12 mouse cellular contexts compared by ENCODE assay signal in genomic region chr10:67107017-67107761, GRCm38 (mm10). TPM values are rescaled to one million over a fixed set of nuclear protein-coding genes. Genes with fewer than 3 reads are reported as not detected.
A peak's percentile ranks its signal among the peaks of the same experiment; 100 is the strongest.
DNase-seq lines count a peak whose midpoint lies in the region; ATAC-seq and TF ChIP-seq lines count a peak whose summit lies in the region.
"Had no signal": no experiment of that assay in that cellular context is flagged by ENCODE, and none has a peak within 500 bp of the region (broad histone marks: within the 10 kb centered on the region; RNA-seq: fewer than 3 reads in every experiment).

No protein-coding gene starts in this region.

- DNase-seq in forebrain, embryonic 10.5 days (ENCODE audit: extremely low spot score, low spot score), result no peak
- peak; percentile 9 for DNase-seq in limb, embryonic 14.5 days (ENCODE audit: low spot score)
- DNase-seq in limb, embryonic 10.5 days (ENCODE audit: low spot score), result no peak
- DNase-seq in Patski (ENCODE audit: low read depth, low spot score), result no peak
- no peak for DNase-seq in kidney, postnatal 0 days (ENCODE audit: low spot score)
- no peak for DNase-seq in frontal cortex, adult 2 months (ENCODE audit: extremely low spot score in 1 of 2, low spot score in 1 of 2)
- DNase-seq in spleen, postnatal 4 days (ENCODE audit: low spot score in 2 of 2), result no peak
- DNase-seq: heart, adult 18-20 months; lung, postnatal 4 days had no signal

- no peak overlapping the region for H3K4me2 ChIP-seq in forebrain, embryonic 13.5 days
- H3K4me2 ChIP-seq in limb, embryonic 14.5 days (replicated peaks; ENCODE audit: low read depth, low read length, severe bottlenecking), result no peak overlapping the region
- 0 out of 2 replicates have a peak overlapping the region, but pooled peaks have one; percentile 1 for H3K4me2 ChIP-seq in kidney, postnatal 0 days (ENCODE audit: low read length)

- H3K27ac ChIP-seq in forebrain, embryonic 13.5 days, result no peak overlapping the region
- H3K27ac ChIP-seq in forebrain, embryonic 10.5 days, result no peak overlapping the region
- H3K27ac ChIP-seq in limb, embryonic 14.5 days (replicated peaks; ENCODE audit: low read depth, low read length), result no peak overlapping the region
- no peak overlapping the region for H3K27ac ChIP-seq in limb, embryonic 10.5 days
- H3K27ac ChIP-seq in kidney, postnatal 0 days, result 0 out of 2 replicates have a peak overlapping the region, but pooled peaks have one; percentile 47

- H3K9me3 ChIP-seq in forebrain, embryonic 13.5 days (replicated peaks), result no peaks in the 10 kb centered on the region
- H3K9me3 ChIP-seq in forebrain, embryonic 10.5 days, result no peaks in the 10 kb centered on the region
- H3K9me3 ChIP-seq in limb, embryonic 14.5 days (ENCODE audit: control insufficient read depth, low read length), result no peaks in the 10 kb centered on the region
- H3K9me3 ChIP-seq in limb, embryonic 10.5 days (replicated peaks), result no peaks in the 10 kb centered on the region
- H3K9me3 ChIP-seq in kidney, postnatal 0 days (replicated peaks; ENCODE audit: low read length), result no peaks in the 10 kb centered on the region

- H3K36me3 ChIP-seq in forebrain, embryonic 13.5 days (ENCODE audit: poor library complexity, severe bottlenecking), result peaks cover 4% of the 10 kb centered on the region; the same call in 1 of the 2 replicates
- peaks cover 28% of the 10 kb centered on the region for H3K36me3 ChIP-seq in forebrain, embryonic 10.5 days (replicated peaks)
- H3K36me3 ChIP-seq in limb, embryonic 14.5 days (ENCODE audit: control insufficient read depth, insufficient read depth, low read length), result peaks cover 5% of the 10 kb centered on the region; the same call in 1 of the 2 replicates
- H3K36me3 ChIP-seq in limb, embryonic 10.5 days, result peaks cover 16% of the 10 kb centered on the region
- no peaks in the 10 kb centered on the region for H3K36me3 ChIP-seq in kidney, postnatal 0 days (ENCODE audit: insufficient read depth, low read length)

- TF ChIP-seq POLR2A in limb, embryonic 14.5 days (IDR thresholded peaks at IDR 0.05; ENCODE audit: borderline replicate concordance, extremely low read depth, insufficient read depth, insufficient read length), result no peak

- CTCF ChIA-PET in Patski (lab: Charles Lee), result interaction anchor here (1.1 kb wide), 1 partner anchor 76 kb away, joined by 3 read pairs; no protein-coding TSS in a partner anchor

- H3K4me1 ChIP-seq in forebrain, embryonic 13.5 days, result peaks cover 77% of the 10 kb centered on the region
- peaks cover 85% of the 10 kb centered on the region for H3K4me1 ChIP-seq in forebrain, embryonic 10.5 days
- peaks cover 35% of the 10 kb centered on the region for H3K4me1 ChIP-seq in limb, embryonic 14.5 days (ENCODE audit: control insufficient read depth, insufficient read depth, low read length)
- peaks cover 74% of the 10 kb centered on the region for H3K4me1 ChIP-seq in limb, embryonic 10.5 days
- H3K4me1 ChIP-seq in kidney, postnatal 0 days (replicated peaks; ENCODE audit: insufficient read depth, low read length), result peaks cover 61% of the 10 kb centered on the region

- WGBS in forebrain, embryonic 13.5 days, result 65% methylated on average over 9 of the region's 9 CpGs
- 70% methylated on average over 9 of the region's 9 CpGs for WGBS in forebrain, embryonic 10.5 days
- 68% methylated on average over 9 of the region's 9 CpGs for WGBS in limb, embryonic 14.5 days
- 80% methylated on average over 9 of the region's 9 CpGs for WGBS in limb, embryonic 10.5 days
- WGBS in kidney, postnatal 0 days, result 56% methylated on average over 9 of the region's 9 CpGs

- H3K27me3 ChIP-seq in forebrain, embryonic 13.5 days, result no peaks in the 10 kb centered on the region
- H3K27me3 ChIP-seq in forebrain, embryonic 10.5 days (ENCODE audit: poor library complexity, severe bottlenecking), result no peaks in the 10 kb centered on the region
- H3K27me3 ChIP-seq in limb, embryonic 14.5 days (ENCODE audit: control insufficient read depth, insufficient read depth, low read length), result no peaks in the 10 kb centered on the region
- H3K27me3 ChIP-seq in limb, embryonic 10.5 days (ENCODE audit: low read depth, poor library complexity, severe bottlenecking), result no peaks in the 10 kb centered on the region
- H3K27me3 ChIP-seq in Patski, result no peaks in the 10 kb centered on the region
- H3K27me3 ChIP-seq in kidney, postnatal 0 days (ENCODE audit: insufficient read depth, low read length), result no peaks in the 10 kb centered on the region

- in situ Hi-C loops in Patski (cut with MboI; ENCODE audit: low pct_unique_long_range_greater_than_20kb), result no loop called here

- POLR2A ChIA-PET in Patski (lab: Charles Lee), result no interaction called here

- no peak overlapping the region for H3K4me3 ChIP-seq in forebrain, embryonic 13.5 days
- H3K4me3 ChIP-seq in forebrain, embryonic 10.5 days, result no peak overlapping the region
- no peak overlapping the region for H3K4me3 ChIP-seq in limb, embryonic 14.5 days (replicated peaks; ENCODE audit: low read length)
- H3K4me3 ChIP-seq in limb, embryonic 10.5 days, result no peak overlapping the region
- no peak overlapping the region for H3K4me3 ChIP-seq in kidney, postnatal 0 days (replicated peaks; ENCODE audit: low read depth, low read length)
- H3K4me3 ChIP-seq: myocyte had no signal

- H3K9ac ChIP-seq in forebrain, embryonic 13.5 days, result 0 out of 2 replicates have a peak overlapping the region, but pooled peaks have one; percentile 21
- no peak overlapping the region for H3K9ac ChIP-seq in limb, embryonic 14.5 days (ENCODE audit: low read depth, low read length, severe bottlenecking)
- no peak overlapping the region for H3K9ac ChIP-seq in kidney, postnatal 0 days (ENCODE audit: low read depth, low read length)

- ATAC-seq in forebrain, embryonic 13.5 days, result no peak
- no peak for ATAC-seq in limb, embryonic 14.5 days (ENCODE audit: low FRiP score, low read depth)
- ATAC-seq in Patski, result peak; percentile 28
- ATAC-seq in kidney, postnatal 0 days (replicated peaks; ENCODE audit: low FRiP score, low read depth), result peak; percentile 7; the same call in 1 of the 2 replicates
- ATAC-seq: CD4-positive, CD25-positive, alpha-beta regulatory T cell, adult 4 months had no signal

- TF ChIP-seq CTCF in Patski (IDR thresholded peaks at IDR 0.05), result no peak
- TF ChIP-seq CTCF in kidney, postnatal 0 days (IDR thresholded peaks at IDR 0.05; ENCODE audit: low read depth), result no peak

RNA-seq across cellular contexts. Expression of gene Reep3, which starts 10.4 kb away (rescaled TPM):
- polyA plus RNA-seq in forebrain, embryonic 13.5 days (2015; fragmentation: Nextera tagmentation; extraction: Ambion mirVana), result 42.2 and 43.0 TPM in 2 replicates
- polyA plus RNA-seq in forebrain, embryonic 10.5 days (2016; fragmentation: Nextera tagmentation; extraction: Ambion mirVana), result 30.9 and 32.7 TPM in 2 replicates
- 35.0 and 39.9 TPM in 2 replicates for polyA plus RNA-seq in limb, embryonic 14.5 days (2012; rRNA removed)
- 41.3 and 43.6 TPM in 2 replicates for polyA plus RNA-seq in limb, embryonic 14.5 days (2014; fragmentation: Nextera tagmentation; extraction: Ambion mirVana)
- 17.8 and 22.2 TPM in 2 replicates for polyA plus RNA-seq in limb, embryonic 10.5 days (2016; fragmentation: Nextera tagmentation; extraction: Ambion mirVana)
- polyA plus RNA-seq in Patski (2021), result 46.6 TPM
- 44.7 and 50.9 TPM in 2 replicates for polyA plus RNA-seq in kidney, postnatal 0 days (2015; fragmentation: Nextera tagmentation; extraction: Ambion mirVana)
- polyA plus RNA-seq in frontal cortex, adult 2 months (2012; rRNA removed), result 22.0 and 22.6 TPM in 2 replicates

RNA-seq across cellular contexts. Expression of gene Jmjd1c, which starts 11.3 kb away (rescaled TPM):
- 42.5 and 49.6 TPM in 2 replicates for polyA plus RNA-seq in forebrain, embryonic 13.5 days (2015; fragmentation: Nextera tagmentation; extraction: Ambion mirVana)
- 29.7 and 30.6 TPM in 2 replicates for polyA plus RNA-seq in forebrain, embryonic 10.5 days (2016; fragmentation: Nextera tagmentation; extraction: Ambion mirVana)
- 29.1 and 34.5 TPM in 2 replicates for polyA plus RNA-seq in limb, embryonic 14.5 days (2012; rRNA removed)
- 52.2 and 55.8 TPM in 2 replicates for polyA plus RNA-seq in limb, embryonic 14.5 days (2014; fragmentation: Nextera tagmentation; extraction: Ambion mirVana)
- 27.6 and 31.6 TPM in 2 replicates for polyA plus RNA-seq in limb, embryonic 10.5 days (2016; fragmentation: Nextera tagmentation; extraction: Ambion mirVana)
- polyA plus RNA-seq in Patski (2021), result 26.1 TPM
- polyA plus RNA-seq in kidney, postnatal 0 days (2015; fragmentation: Nextera tagmentation; extraction: Ambion mirVana), result 35.2 and 40.8 TPM in 2 replicates
- 34.2 and 37.8 TPM in 2 replicates for polyA plus RNA-seq in frontal cortex, adult 2 months (2012; rRNA removed)

Comparison
In these comparisons a context has a peak if more than half of its experiments do, and no peak if none do; other contexts are left out.
1. ATAC-seq: peak in Patski (single experiment) and kidney, postnatal 0 days (single experiment); none in forebrain, embryonic 13.5 days (single experiment) and limb, embryonic 14.5 days (single experiment).